Mouse (Mus musculus) forebrain, embryonic 15.5 days (tissue): ENCODE results near the gene Ablim1. TPM values are rescaled to one million over a fixed set of nuclear protein-coding genes. Genes with fewer than 3 reads are reported as not detected.

Source experiments
- ATAC-seq: fragments of 200-750 bp; cut with Nextera tagmentation; replicated peaks from 2 replicates; pipeline ENCODE4 v1.8.0; 2017; ENCODE audit warnings: mild to moderate bottlenecking, moderate TSS enrichment, moderate library complexity
- H3K27ac ChIP-seq: fragments of 300-500 bp; sonication (generic); replicated peaks from 2 replicates; pipeline ENCODE4 v1.5.1; 2015; ENCODE audit warnings: mild to moderate bottlenecking, inconsistent platforms
- H3K27me3 ChIP-seq: fragments of 300-500 bp; sonication (generic); 2 replicates; pipeline ENCODE4 v1.6.1; 2015; ENCODE audit warnings: inconsistent platforms
- H3K36me3 ChIP-seq: fragments of 300-500 bp; sonication (generic); 2 replicates; pipeline ENCODE4 v1.6.1; 2015; ENCODE audit warnings: mild to moderate bottlenecking, inconsistent platforms
- H3K4me1 ChIP-seq: fragments of 300-500 bp; sonication (generic); 2 replicates; pipeline ENCODE4 v1.6.1; 2015; ENCODE audit warnings: inconsistent platforms
- H3K4me2 ChIP-seq: fragments of 300-500 bp; sonication (generic); replicated peaks from 2 replicates; pipeline ENCODE4 v1.6.1; 2015; ENCODE audit warnings: mild to moderate bottlenecking, inconsistent platforms
- H3K4me3 ChIP-seq: fragments of 300-500 bp; sonication (generic); 2 replicates; pipeline ENCODE4 v1.5.1; 2015; ENCODE audit warnings: mild to moderate bottlenecking, inconsistent platforms
- H3K9ac ChIP-seq: fragments of 300-500 bp; sonication (generic); replicated peaks from 2 replicates; pipeline ENCODE4 v1.6.1; 2015; ENCODE audit warnings: mild to moderate bottlenecking, inconsistent platforms
- H3K9me3 ChIP-seq: fragments of 300-500 bp; sonication (generic); 2 replicates; pipeline ENCODE4 v1.6.1; 2016; ENCODE audit warnings: inconsistent platforms
- WGBS: fragments of 180-500 bp; shearing (Covaris S2); methylation state at CpG from one replicate; pipeline ENCODE4 v1.1.7; 2015; ENCODE audit warnings: mixed read lengths; 5-methylcytosine and 5-hydroxymethylcytosine counted together
- polyA plus RNA-seq: library from polyadenylated mRNA; unstranded; fragments of >200 nt; fragmentation: Nextera tagmentation; extraction: Ambion mirVana; gene quantifications from 2 replicates; pipeline ENCODE4 v1.2.1, GENCODE M21; 2015

Ablim1 gene
- polyA plus RNA-seq, result 37.8 TPM in 2 replicates

DNA sequence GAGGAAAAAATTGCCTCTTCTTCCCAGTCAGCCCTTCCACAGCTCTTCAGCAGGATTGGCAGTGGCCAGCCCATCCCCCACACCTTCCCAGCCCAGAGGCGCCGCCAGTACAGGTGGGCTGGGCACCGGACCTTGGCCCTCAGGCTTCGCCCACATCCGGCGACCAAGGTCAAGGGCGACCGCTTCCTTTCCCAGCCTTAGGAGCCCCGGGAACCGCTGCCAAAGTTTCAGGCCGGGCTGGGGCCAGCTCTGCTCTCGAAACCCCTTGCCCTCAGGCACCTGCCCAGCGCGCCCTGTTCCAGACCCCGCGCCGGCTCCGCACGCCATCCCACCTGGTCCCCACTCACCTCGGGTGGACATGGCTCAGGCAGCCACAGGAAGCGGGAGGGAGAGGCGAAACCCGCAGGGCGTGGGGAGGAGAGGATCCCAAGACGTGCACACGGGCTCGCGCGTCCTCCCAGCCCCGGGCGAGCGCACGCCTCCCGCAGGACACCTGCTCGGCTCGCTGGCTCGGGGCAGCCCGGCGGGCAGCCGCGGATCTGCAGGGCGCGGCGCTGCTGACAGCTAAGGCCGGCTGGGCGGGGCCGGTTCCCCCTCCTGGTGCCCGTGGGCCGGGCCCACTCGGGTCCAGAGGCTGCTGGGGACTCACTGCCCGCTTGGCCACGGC, at the start of gene Ablim1:
Gene Ablim1 (minus strand): TSS at position 574 of the 667 bp plus-strand sequence.
- under 1% methylated on average over 52 of the region's 52 CpGs for WGBS
- Histone ChIP-seq H3K36me3 (no peaks in the 10 kb centered on the region), H3K4me2 (peak within 1 kb of the TSS; percentile 91), H3K27ac (peak within 1 kb of the TSS; percentile 86), H3K9me3 (no peaks in the 10 kb centered on the region), H3K27me3 (no peaks in the 10 kb centered on the region), H3K9ac (peak within 1 kb of the TSS; percentile 71), H3K4me1 (peaks cover 25% of the 10 kb centered on the region), H3K4me3 (peak within 1 kb of the TSS; percentile 65)
- ATAC-seq, result peak; percentile 73

GRCm38 (mm10) chr19:57363538-57363937, 48.8 kb upstream of the Ablim1 start:
- Histone ChIP-seq H3K27ac (no peak overlapping the region), H3K4me3 (no peak overlapping the region), H3K4me1 (peaks cover 66% of the 10 kb centered on the region), H3K27me3 (no peaks in the 10 kb centered on the region), H3K4me2 (peak overlapping the region; percentile 52), H3K9ac (no peak overlapping the region), H3K9me3 (no peaks in the 10 kb centered on the region), H3K36me3 (no peaks in the 10 kb centered on the region)
- ATAC-seq, result no peak
- WGBS, result 91% methylated on average over 7 of the region's 7 CpGs

DNA sequence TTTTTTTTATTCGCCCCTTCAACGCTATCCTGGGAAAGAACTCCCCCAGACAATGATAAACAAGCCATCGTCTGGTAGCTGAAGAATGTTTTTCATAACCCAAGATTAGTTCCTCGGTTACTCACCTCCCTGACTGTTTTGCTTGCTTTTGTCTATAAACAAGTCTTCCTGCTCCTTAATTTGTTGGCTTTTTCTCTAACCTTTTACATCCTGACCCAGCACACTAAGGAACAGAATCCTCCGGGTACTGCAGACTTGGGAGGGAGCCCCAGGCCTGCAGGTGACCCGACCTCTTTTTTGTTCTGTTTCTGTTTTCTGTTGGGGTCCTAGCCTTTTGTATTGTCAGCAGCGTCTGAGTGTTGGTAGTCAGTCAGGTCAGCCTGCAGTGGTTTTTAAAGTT, 48.4 kb upstream of the Ablim1 start:
- Histone ChIP-seq H3K4me2 (peak overlapping the region; percentile 52), H3K27ac (peak overlapping the region; percentile 36; the same call in 1 of the 2 replicates), H3K9ac (no peak overlapping the region), H3K9me3 (no peaks in the 10 kb centered on the region), H3K4me3 (peak overlapping the region; percentile 24), H3K27me3 (no peaks in the 10 kb centered on the region), H3K4me1 (peaks cover 66% of the 10 kb centered on the region), H3K36me3 (no peaks in the 10 kb centered on the region)
- no peak for ATAC-seq
- 35% methylated on average over 7 of the region's 7 CpGs for WGBS

DNA sequence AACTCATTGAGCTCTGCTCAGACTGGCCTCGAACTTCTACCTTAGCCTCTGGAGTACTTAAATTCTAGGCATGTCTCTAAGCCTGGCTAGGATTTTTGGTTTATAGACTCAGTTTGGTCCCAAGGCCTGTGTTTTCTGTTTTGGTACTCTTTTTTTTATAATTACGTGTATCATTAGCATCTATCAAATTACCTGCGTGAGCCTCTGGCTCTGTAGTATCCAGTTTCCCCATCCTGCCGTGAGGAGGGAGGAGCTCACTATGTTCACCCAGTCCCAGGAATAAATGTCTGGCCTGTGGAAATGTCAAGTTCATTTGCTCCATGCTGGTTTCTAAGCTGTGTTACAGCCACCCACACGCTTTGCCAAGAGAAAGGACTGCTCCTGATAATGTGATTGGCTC, 47.9 kb upstream of the Ablim1 start:
- Histone ChIP-seq H3K27me3 (no peaks in the 10 kb centered on the region), H3K4me3 (peak overlapping the region; percentile 24), H3K9me3 (no peaks in the 10 kb centered on the region), H3K4me2 (peak overlapping the region; percentile 52), H3K4me1 (peaks cover 62% of the 10 kb centered on the region), H3K36me3 (no peaks in the 10 kb centered on the region), H3K27ac (peak overlapping the region; percentile 36), H3K9ac (no peak overlapping the region; the same call in 1 of the 2 replicates)
- no peak for ATAC-seq
- WGBS, result 39% methylated on average over 5 of the region's 5 CpGs

- no peaks in the 10 kb centered on the region for H3K27me3 ChIP-seq
- peaks cover 59% of the 10 kb centered on the region for H3K4me1 ChIP-seq
- H3K9me3 ChIP-seq, result no peaks in the 10 kb centered on the region
- WGBS, result 15% methylated on average over 3 of the region's 3 CpGs
- H3K9ac ChIP-seq, result peak overlapping the region; percentile 99
- no peaks in the 10 kb centered on the region for H3K36me3 ChIP-seq
- H3K4me3 ChIP-seq, result peak overlapping the region; percentile 88
- no peak for ATAC-seq
- peak overlapping the region; percentile 52 for H3K4me2 ChIP-seq
- peak overlapping the region; percentile 94 for H3K27ac ChIP-seq
Observed at GRCm38 (mm10) chr19:57361939-57362307, 47.2 kb upstream of the Ablim1 start.

GRCm38 (mm10) chr19:57361131-57361938, 46.6 kb upstream of the Ablim1 start:
- peak overlapping the region; percentile 88 for H3K4me3 ChIP-seq
- peak overlapping the region; percentile 94 for H3K27ac ChIP-seq
- peak overlapping the region; percentile 99 for H3K9ac ChIP-seq
- WGBS, result under 1% methylated on average over 71 of the region's 78 CpGs
- H3K27me3 ChIP-seq, result no peaks in the 10 kb centered on the region
- H3K36me3 ChIP-seq, result no peaks in the 10 kb centered on the region
- peak overlapping the region; percentile 52 for H3K4me2 ChIP-seq
- ATAC-seq, result peak; percentile 77
- peaks cover 55% of the 10 kb centered on the region for H3K4me1 ChIP-seq
- H3K9me3 ChIP-seq, result no peaks in the 10 kb centered on the region

- H3K27me3 ChIP-seq, result no peaks in the 10 kb centered on the region
- peaks cover 47% of the 10 kb centered on the region for H3K4me1 ChIP-seq
- H3K36me3 ChIP-seq, result no peaks in the 10 kb centered on the region
- peak; percentile 92 for ATAC-seq
- H3K9me3 ChIP-seq, result no peaks in the 10 kb centered on the region
- H3K27ac ChIP-seq, result peak within 1 kb of the TSS; percentile 94
- H3K4me3 ChIP-seq, result peak within 1 kb of the TSS; percentile 88
- peak within 1 kb of the TSS; percentile 52 for H3K4me2 ChIP-seq
- H3K9ac ChIP-seq, result peak within 1 kb of the TSS; percentile 99
- WGBS, result under 1% methylated on average over 61 of the region's 70 CpGs
Observed at GRCm38 (mm10) chr19:57360341-57361130, 45.8 kb upstream of the Ablim1 start, which contains the start of gene Fam160b1. Fam160b1 (plus strand) TSS chr19:57360680.

DNA sequence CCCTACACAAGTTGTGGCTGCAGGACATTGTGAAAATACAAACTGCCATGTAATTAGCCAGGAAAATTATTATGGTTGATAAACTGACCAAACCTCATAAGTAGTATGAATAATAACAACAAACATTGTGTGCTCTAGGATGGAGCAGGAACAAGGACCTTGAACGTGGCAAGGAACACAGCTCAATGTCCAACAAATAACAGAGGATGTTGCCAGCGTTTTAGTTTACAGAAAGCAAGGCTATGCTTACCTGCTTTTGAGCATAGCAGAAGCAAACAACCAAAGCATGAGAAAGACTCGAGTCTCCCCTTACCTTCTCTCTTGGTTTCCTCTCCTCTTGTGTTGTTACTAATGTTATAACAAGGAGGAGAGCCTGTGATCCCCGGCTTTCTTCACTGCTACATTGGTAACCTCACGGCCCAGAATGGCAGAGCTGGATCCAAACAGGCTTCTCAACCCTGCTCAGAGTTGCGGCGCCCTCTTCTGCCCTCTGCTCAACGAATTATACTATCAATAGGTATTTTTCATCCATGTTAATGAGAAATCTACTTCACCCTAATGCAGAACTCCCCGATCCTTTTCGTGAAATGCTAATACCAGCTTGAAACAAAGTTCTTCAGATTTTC, 45.1 kb upstream of the Ablim1 start:
- Histone ChIP-seq H3K4me2 (peak overlapping the region; percentile 52), H3K27me3 (no peaks in the 10 kb centered on the region), H3K9me3 (no peaks in the 10 kb centered on the region), H3K4me1 (peaks cover 40% of the 10 kb centered on the region), H3K4me3 (peak overlapping the region; percentile 88), H3K36me3 (no peaks in the 10 kb centered on the region), H3K27ac (peak overlapping the region; percentile 94), H3K9ac (no peak overlapping the region)
- 37% methylated on average over 10 of the region's 10 CpGs for WGBS
- ATAC-seq, result no peak; the same call in 1 of the 2 replicates

GRCm38 (mm10) chr19:57358836-57359598, 44.3 kb upstream of the Ablim1 start:
- ATAC-seq, result no peak
- Histone ChIP-seq H3K4me2 (no peak overlapping the region), H3K36me3 (no peaks in the 10 kb centered on the region), H3K9me3 (no peaks in the 10 kb centered on the region), H3K9ac (no peak overlapping the region), H3K27ac (no peak overlapping the region), H3K4me3 (no peak overlapping the region), H3K27me3 (no peaks in the 10 kb centered on the region), H3K4me1 (peaks cover 33% of the 10 kb centered on the region)
- WGBS, result 88% methylated on average over 20 of the region's 20 CpGs

DNA sequence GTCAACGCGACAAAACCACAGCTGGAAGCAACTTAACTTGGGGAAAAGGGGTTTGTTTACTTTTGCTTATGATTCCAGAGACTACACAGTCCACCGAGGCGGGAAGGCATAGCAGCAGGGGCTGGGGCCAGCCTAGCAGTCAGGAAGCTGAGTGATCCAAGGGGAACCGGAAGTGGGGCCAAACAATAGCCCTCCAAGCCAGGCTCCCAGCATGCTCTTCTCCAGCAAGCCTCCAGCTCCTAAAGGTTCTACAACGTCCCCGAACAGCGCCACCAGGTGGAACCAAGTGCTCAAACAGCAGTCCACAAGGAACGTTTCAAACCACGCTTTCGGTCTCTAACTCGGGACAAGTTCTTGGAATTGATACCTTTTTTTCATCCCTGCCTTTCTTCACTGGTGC, 43.6 kb upstream of the Ablim1 start:
- Histone ChIP-seq H3K4me3 (no peak overlapping the region), H3K27me3 (no peaks in the 10 kb centered on the region), H3K36me3 (no peaks in the 10 kb centered on the region), H3K27ac (no peak overlapping the region), H3K4me2 (no peak overlapping the region), H3K4me1 (peaks cover 27% of the 10 kb centered on the region), H3K9ac (no peak overlapping the region), H3K9me3 (no peaks in the 10 kb centered on the region)
- ATAC-seq, result no peak
- WGBS, result 75% methylated on average over 12 of the region's 12 CpGs

- Histone ChIP-seq H3K9ac (no peak overlapping the region), H3K27me3 (no peaks in the 10 kb centered on the region), H3K9me3 (no peaks in the 10 kb centered on the region), H3K27ac (no peak overlapping the region), H3K4me2 (no peak overlapping the region), H3K4me3 (no peak overlapping the region), H3K36me3 (no peaks in the 10 kb centered on the region), H3K4me1 (peaks cover 22% of the 10 kb centered on the region)
- WGBS, result 90% methylated on average over 5 of the region's 5 CpGs
- ATAC-seq, result no peak
Observed at GRCm38 (mm10) chr19:57357811-57358210, 43.1 kb upstream of the Ablim1 start.
